Mouse (Mus musculus) urinary bladder, adult 18-20 months (tissue): ENCODE measurements around the gene Lgals1.

Source experiments
- DNase-seq, 2 experiments: peaks; one replicate each; pipeline ENCODE4 v3.0.0; 2022; ENCODE audit warnings: low spot score in 2 of 2, mixed read lengths in 2 of 2

The Lgals1 gene

DNA sequence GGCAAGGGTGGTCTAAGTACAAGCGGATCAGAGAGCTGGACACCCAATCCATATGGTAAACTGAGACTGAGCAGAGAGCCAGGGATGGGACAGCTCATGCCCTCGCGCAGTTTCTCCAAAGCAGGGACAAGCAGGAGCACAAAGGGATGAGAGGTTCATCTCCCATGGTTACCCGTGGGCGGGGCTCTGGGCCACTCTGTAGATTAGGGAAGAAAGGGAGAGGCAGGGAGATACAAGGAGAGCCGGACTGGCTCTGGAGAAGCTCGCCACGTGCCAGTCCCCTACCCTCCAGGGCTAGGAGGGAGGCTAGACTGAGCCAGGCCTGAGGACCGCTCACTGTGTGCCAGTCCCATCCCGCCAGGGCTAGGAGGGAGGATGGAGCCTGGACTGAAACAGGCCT lies 10.8 kb downstream of the Lgals1 start:
- no peak for DNase-seq

- DNase-seq, result no peak
These were observed 11.4 kb downstream of the Lgals1 start for GRCm38 (mm10) chr15:78937963-78938362.

DNA sequence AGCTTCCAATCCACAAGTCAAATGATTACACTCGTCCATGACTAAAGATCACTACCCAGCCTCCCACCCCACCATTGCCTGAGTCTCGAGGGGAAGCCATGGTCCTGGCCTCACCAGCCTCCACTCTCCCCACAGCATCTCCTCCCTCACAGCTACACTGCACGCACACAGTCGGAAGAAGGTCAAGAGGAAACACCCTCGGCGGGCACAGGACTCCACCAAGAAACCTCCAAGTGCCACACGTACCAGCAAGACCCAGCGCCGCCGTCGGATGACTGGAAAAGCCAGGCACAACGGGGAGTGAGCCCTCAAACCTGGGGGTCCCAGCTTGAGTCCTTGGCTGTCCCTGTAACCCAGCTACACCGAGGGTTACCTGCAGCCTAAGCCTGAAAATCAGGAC lies 13.8 kb downstream of the Lgals1 start:
- no peak for DNase-seq

GRCm38 (mm10) chr15:78942663-78943062 lies 16.1 kb downstream of the Lgals1 start:
- peak; percentile 62 to 75 for DNase-seq

DNA sequence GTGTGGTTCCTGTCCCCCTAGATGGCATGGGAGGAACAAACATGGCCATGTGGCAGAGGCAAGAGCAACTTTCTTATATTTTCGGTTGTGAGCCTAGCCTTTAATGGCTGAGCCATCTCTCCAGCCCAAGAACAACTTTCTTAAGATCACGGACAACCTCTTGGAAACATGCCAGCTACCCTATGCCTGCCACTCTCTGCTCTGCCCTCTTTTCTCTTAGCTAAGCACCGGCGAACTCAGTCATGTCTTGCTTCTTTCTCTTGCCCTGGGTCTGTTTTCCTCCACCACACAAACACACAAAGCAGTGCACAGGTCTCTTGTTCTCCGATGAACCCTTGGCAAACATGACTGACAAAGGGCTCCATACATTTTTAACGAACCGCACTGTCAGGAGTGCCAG lies 19.7 kb downstream of the Lgals1 start:
- DNase-seq, result no peak

DNA sequence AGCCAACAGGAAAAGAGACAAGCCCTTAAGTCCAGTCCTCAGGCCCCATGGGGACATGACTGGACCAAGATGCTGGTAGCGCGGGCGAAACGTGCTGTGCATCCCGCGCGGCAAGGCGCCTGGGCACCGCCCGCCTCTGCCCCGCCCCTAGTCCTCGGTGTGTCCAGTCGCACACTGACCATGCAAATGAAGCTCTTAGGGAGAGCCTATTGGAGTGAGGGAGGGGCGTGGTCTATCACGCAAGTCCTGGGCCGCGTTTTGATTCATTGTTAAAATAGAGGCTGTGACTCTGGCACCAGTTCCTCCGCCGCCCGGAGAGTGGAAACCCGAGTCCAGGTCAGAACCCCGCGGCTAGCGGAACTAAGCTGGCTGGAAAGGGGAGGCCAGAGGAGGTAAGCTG lies 21.1 kb downstream of the Lgals1 start, which contains the start of gene Triobp:
TSS of gene Triobp (plus strand) at position 68 of the 400 bp plus-strand sequence.
- peak; percentile 47 to 75 for DNase-seq

- DNase-seq, result no peak
These were observed 21.7 kb downstream of the Lgals1 start for GRCm38 (mm10) chr15:78948152-78948725.

DNA sequence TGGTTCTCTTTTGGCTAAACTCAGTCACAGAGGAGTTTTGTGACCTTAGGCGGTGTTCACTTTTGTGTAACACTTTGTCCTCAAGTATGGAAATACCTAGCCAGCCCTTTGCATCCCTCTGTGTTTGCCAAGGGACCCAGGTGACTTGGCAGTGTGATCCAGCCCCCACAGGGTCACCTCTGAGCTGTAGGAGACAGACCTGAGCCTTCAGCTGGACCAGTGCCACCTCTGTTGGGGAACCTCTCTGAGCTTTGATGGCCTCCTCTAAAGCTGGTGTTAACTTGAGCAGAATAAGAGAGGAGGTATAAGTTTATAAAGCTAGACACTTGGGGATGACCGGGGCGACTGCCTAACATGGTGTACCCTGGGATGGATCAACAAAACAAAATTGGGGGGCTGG lies 22.4 kb downstream of the Lgals1 start:
- no peak for DNase-seq

DNA sequence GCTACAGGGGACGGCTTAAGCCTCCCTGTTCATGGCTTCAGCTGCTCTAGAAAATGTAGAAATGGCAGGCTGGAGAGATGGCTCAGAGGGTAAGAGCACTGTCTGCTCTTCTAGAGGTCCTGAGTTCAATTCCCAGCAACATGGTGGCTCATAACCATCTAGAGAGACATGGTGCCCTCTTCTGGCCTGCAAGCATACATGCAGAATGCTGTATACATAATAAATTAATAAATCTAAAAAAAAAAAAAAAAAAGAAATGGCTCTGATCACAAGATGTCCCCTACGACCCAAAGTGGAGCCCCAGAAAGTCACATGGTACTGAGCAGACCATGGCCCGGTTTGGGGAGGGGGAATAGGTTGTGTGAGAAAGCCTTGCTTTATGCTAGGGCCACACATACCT lies 29.1 kb downstream of the Lgals1 start:
- no peak for DNase-seq

- DNase-seq, result no peak
These were observed 29.8 kb downstream of the Lgals1 start for GRCm38 (mm10) chr15:78956351-78956750.

DNA sequence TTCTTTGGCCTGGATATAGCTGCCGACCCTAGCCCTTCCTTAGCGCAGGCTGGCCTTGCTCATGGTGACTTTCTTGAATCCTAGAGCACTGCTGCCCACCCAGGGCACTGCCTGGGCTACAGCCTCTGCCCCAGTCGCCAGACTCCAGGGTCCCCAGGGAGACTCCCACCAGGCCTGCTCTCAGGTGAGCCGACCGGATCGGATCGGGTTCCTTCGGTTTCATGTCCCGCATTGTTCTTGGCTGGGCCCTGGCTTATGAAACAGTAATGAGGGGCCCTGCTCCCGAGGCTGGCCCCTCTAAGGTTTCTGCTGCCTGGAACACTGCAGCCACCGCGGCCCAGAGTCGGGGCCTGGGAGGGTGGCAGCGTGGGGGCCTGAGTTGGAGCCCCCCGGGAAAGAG lies 30.5 kb downstream of the Lgals1 start:
- no peak for DNase-seq

DNA sequence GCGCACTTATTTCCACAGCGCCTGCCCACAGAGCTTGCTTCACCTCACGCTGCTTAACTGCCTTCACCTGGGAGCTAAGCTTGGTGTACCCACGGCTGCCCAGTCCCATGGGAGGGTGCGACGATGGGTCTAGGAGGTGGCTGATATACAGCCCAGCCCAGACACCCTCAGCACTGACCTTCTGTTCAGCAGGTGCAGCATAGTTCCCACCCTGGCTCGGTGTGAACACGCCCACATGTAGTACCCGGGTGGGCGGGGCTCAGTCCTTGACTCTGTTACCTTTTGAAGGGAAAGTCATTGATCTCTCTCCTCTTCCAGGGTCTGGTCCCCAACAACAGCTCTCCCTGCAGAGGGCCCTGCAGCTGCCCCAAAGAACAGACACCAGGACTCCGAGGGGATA lies 33.0 kb downstream of the Lgals1 start:
- no peak for DNase-seq

DNA sequence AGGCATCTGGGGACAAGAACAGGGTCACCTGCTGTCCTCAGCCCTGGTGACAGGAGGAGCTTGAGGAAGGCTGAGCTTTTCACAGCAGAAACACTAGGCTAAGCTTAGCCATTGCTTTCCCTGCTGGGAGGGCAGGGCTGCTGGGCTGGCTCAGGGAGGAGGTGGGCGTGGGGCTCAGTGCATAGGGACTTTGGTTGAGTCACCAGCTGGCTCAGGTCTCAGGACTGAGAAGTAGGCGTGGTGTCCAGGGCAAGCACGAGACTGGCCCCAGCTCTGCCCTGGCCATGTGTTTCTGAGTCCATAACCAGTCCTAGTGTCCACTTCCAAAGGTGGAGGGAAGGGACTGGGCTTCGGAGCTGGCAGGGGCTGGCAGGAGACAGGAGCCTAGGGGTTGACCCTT lies 33.6 kb downstream of the Lgals1 start:
- peak; percentile 42 to 71 for DNase-seq

DNA sequence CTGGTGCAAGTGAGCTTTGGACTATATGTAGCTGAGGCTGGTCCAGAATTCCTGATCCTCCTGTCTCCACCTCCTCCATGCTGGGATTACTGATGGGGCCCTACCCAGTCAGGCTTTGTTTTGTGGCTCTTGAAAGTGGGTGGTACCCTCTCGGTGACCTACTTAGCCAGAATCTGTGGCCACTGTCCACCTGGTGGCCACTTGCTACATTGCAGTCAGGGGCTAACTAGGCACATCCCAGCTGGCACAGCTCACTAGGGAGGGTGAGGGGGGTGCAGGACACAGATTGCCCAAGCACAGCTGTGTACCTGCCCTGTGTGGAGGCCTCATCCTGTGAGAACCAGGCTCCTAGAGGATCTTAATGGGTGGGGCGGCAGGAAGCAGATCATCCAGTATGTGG lies 36.4 kb downstream of the Lgals1 start:
- DNase-seq, result peak in 1 of 2 experiments; percentile 30

DNA sequence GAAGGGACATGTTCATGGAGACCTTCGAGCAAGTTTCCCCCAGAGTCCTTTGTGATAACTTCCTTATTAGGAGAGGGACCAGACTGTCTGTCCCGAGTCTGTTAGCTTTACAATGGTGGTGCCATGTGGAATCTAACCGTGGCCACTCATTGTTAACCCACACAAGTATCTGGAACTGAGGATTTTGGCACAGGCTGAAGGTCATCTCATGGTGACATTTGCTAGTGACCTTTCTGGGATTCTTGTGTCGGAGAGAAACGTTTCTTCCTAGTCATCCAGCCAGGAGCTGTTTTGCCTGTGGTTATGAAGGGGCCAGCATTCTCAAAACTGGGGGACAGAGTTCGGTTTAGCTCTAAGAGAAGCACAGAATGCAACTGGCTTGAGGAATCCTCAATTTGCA lies 45.1 kb downstream of the Lgals1 start:
- DNase-seq, result no peak

- no peak for DNase-seq
These were observed 47.4 kb downstream of the Lgals1 start for GRCm38 (mm10) chr15:78973950-78974349.

DNA sequence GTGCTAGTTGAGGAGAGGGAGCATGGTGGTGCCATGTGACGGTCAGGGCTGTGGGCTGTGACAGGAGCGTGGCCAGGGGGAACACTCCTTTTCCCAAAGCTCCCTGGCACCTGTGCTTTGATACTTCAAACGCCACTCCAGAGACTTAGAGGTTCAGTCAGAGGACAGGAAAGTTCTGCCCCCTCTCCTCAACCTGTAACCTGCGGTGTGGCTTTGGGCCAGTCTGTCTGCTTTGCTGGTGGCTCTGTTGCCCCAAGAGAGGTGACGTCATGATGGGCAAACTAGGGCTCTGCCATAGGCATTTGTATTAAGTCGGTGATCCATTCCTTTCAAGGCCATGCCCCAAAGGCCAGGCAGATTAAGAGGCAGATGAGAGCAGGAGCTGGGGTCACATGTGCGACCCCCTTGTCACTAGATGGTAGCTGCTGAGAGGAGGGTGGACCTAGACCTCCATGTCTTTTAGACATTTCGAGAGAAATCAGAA lies 51.2 kb downstream of the Lgals1 start:
- no peak for DNase-seq

- peak in 1 of 2 experiments; percentile 77 for DNase-seq
These were observed 52.4 kb downstream of the Lgals1 start for GRCm38 (mm10) chr15:78978875-78979274.
